Mouse (Mus musculus): ENCODE results near the gene Asic5.

Gene Asic5

GRCm38 (mm10) chr3:81981990-81982389, at the start of gene Asic5:
Gene Asic5, plus strand, starts transcription at chr3:81982290.
- no peak for DNase-seq (ENCODE audit: low spot score)

- DNase-seq (ENCODE audit: low spot score), result no peak
Measured at GRCm38 (mm10) chr3:81933348-81933747, 48.7 kb upstream of the Asic5 start.

- DNase-seq (ENCODE audit: low spot score), result no peak
Measured at GRCm38 (mm10) chr3:81938924-81939323, 43.2 kb upstream of the Asic5 start.

DNA sequence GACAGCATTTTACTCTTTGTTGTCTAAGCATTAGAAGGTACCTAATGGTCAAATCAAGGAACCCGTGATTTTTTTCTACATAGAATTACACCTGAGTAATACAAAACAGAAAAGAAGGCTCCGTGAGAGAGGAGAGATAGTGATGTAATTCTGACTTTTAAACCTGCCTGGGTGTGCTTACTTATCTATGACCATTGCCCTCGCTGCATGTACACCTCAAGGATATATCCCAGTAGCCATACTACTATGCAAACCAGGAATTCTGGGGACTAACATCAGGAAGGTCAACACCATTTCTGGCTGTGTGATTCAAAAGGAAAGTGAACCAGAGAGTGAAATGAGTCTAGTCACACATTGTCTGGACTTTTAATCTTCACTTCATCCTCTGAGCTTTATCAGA, 39.7 kb upstream of the Asic5 start:
- no peak for DNase-seq (ENCODE audit: low spot score)

DNA sequence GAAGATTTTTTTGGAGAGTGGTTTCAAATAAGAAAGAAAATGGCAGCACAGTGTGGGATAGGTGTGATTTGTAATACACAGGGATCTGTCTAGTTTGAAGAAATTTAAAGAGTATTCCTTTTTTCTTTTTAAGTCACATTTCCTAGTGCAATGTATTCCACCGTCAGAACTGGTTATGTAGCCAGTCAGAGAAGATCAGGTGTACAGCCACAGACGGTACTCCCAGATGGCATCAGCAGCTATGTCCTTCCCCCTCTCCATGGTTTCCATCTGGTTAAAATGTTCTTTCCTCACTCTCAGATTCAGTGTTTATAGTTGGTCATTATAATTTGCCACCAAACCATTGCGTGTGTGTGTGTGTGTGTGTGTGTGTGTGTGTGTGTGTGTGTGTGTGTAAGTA, 39.0 kb upstream of the Asic5 start:
- no peak for DNase-seq (ENCODE audit: low spot score)

- DNase-seq (ENCODE audit: low spot score), result no peak
Measured at GRCm38 (mm10) chr3:81944851-81945393, 37.2 kb upstream of the Asic5 start.

DNA sequence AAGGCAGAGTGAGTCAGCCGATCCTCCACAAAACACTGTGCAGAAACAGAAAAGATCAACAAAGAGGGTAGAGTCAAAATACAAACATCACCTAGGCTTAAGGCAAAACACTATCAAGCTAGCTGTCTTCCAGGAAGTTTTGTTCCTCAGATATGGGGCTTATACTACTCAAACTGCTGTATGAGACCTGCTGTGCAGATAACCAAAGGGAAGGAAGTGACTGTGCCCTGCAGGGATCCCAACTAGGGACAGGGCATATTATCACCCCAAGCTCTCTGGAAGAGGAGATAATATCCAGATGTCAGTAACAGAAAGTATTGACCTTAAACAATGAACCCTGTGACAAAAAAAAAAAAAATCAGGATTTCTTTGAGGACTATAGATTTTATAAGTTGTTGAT, 33.0 kb upstream of the Asic5 start:
- no peak for DNase-seq (ENCODE audit: low spot score)

DNA sequence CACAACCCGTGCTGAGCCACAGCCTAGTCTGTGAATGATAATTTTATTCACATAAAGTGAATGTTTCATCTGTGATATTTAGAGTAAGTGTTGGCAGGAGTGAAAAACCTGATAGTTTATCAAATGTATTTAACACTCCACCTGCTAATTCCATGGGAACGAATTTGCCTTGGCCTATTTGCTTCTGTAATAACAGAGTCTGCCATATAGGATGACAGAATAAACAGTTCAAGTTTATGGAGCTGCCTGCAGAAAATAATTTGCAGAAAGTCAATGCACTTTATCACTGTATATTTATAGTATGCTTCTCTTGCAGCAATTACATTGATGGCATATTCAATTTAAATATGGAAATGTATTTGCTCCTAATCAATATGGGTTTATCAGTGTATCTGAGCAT, 30.3 kb upstream of the Asic5 start:
- DNase-seq (ENCODE audit: low spot score), result no peak

DNA sequence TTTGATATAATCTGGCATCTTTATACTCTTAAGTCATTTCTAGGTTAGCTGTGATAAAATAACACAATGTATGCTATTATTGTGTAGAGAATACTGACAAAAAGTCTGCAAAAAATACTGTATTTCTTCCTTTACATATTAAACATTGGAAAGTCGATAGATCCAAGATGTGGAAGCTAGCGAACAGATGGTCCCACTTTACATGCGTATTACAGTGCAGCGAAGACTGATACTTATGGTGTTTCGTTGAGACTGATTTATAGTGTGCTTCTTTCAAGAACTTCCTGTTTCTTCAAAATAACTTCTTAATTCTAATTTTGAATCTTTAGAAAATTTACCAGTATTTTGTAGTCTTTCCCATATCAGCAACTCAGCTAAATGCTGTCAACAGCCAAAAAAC, 24.6 kb upstream of the Asic5 start:
- no peak for DNase-seq (ENCODE audit: low spot score)

DNA sequence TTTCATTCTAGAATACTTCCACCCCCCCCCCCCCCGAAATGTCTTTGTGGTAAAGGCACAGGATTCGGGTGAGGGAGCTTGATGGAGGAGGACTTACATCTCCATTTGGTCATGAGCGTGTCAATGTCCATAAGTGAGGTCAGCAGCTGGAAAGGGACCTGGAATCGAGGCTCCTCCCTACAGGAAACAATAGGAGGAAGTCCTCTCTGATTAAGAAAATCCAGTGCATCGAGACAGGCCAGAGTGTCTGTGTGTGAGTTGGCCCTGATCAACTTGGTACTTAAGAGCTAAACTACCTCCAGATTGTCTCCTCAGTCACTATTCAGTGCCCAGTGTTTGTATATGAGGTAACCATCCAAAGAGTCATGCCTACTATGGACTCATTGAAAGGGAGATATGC, 20.8 kb upstream of the Asic5 start:
- DNase-seq (ENCODE audit: low spot score), result no peak

DNA sequence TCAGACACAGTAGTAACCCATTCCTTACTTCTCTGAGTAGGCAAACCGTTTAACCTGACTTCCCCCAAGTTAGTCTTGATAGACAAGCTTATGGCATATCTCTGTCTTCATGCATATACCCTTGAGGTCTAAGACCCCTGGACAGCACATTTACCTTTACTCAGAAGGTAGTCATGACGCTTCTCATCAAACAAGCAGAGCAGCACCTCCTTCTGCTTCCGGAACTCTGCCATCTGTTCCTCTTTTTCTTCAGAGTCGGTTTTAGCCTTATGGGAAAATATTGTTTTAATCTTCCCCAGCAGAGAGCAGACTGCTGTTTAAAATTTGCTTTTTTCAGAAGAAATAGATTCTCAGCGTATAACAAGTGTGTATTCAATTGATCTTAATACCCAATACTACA, 18.3 kb upstream of the Asic5 start:
- DNase-seq (ENCODE audit: low spot score), result no peak

GRCm38 (mm10) chr3:81964596-81964995, 17.5 kb upstream of the Asic5 start:
- DNase-seq (ENCODE audit: low spot score), result no peak

- no peak for DNase-seq (ENCODE audit: low spot score)
Measured at GRCm38 (mm10) chr3:81975607-81976006, 6.5 kb upstream of the Asic5 start.

DNA sequence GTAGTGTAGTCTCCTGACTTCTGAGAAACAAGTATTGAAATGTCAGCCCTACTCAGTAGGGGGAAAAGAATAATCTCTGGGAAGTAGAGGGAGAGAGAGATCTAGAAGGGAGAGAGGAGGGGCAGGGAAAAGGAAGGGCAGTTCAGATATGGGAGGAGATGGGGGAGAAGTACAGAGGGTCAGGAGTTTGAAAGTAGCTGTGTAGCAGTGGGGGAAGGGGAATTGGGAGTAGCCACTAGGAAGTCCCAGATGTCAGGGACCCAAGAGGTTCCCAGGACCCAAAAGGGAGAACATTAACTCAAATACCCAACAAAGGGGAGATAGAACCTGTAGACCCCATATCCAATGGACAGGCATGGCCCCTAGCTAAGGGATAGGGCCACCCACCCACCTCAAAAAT, 6.0 kb upstream of the Asic5 start, which contains the start of gene Tdo2:
Tdo2 (minus strand) TSS at position 101 of the 400 bp plus-strand sequence.
- no peak for DNase-seq (ENCODE audit: low spot score)

GRCm38 (mm10) chr3:81981576-81981975, 514 bp upstream of the Asic5 start:
- DNase-seq (ENCODE audit: low spot score), result no peak

GRCm38 (mm10) chr3:81983120-81983895, 1.2 kb downstream of the Asic5 start:
- no peak for DNase-seq (ENCODE audit: low spot score)

DNA sequence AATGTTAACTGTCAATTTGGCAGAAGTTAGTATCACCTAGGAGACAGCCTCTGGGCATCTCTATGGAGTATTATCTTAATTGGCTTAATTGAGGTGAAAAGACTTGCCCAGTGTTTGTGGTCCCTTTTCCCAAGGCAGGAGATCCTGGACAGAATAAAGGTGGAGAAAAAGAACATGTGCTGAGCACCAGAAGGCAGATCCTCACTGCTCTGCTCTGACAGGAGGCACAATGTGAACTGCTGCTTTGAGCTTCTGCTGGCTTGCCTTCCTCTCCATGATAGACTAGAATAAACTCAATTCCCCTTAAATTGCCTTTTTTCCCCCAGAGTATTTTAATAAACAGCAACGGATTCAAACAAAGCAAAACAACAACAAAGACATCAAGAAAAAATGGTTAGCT, 3.0 kb downstream of the Asic5 start:
- DNase-seq (ENCODE audit: low spot score), result no peak

DNA sequence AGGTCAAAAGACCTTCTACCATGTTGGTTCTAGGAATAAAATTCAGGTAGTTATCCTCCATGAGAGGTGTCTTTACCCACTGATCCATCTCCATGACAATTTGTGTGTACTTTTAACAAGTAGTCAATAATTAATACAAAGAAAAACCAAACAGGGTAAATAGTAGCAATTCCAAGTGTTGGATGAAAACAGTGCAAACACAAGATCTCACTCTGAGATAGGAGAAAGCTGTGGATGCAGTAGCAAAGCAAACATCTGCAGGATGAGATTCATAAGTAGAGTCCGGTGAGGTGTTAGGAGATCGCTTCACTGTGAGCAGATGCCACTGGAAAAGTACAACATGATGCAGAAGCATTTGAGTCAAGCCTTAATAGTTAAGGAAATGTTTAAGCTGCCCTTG, 4.0 kb downstream of the Asic5 start:
- no peak for DNase-seq (ENCODE audit: low spot score)

- DNase-seq (ENCODE audit: low spot score), result no peak
Measured at GRCm38 (mm10) chr3:81987628-81988027, 5.5 kb downstream of the Asic5 start.

GRCm38 (mm10) chr3:81989692-81990141, 7.6 kb downstream of the Asic5 start:
- DNase-seq (ENCODE audit: low spot score), result peak; percentile 12

DNA sequence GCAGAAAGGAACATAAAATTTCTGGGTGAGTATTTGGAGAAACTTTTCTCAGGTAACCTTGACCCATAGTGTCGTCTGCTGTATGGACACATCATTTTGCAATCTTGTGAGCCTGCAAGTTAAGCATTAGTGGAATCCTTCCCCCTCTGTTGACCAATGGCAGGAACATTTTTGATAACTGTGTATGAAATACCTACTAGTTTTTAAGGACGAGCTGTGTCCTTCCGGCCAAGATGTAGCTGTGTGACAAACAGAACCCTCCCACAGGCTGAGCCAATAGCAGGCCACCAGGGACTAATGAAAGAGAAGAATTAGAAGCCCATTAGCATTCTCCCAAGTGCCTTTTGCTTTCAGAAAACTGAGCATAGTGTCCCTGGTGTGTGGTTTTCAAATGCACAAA, 8.4 kb downstream of the Asic5 start:
- DNase-seq (ENCODE audit: low spot score), result no peak

- no peak for DNase-seq (ENCODE audit: low spot score)
Measured at GRCm38 (mm10) chr3:81995371-81995770, 13.3 kb downstream of the Asic5 start.

DNA sequence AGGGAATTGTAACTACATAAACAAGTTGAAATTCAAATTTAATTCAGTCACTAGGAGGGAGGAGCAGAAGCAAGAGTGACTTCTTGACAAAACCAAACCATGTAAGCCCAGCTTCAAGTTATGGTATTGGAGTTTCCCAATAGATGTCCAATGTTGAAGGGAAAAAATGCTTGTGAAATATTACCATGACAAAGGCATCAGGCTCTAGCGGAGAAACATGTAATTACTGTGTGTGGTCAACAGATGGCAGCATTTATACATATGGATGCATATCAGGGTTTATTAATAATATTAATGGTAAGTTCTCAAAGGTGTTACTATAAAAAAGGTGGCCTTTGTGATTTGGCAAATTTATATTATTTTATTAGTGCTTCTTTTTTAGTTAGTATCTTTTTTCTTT, 13.9 kb downstream of the Asic5 start:
- DNase-seq (ENCODE audit: low spot score), result peak; percentile 61

DNA sequence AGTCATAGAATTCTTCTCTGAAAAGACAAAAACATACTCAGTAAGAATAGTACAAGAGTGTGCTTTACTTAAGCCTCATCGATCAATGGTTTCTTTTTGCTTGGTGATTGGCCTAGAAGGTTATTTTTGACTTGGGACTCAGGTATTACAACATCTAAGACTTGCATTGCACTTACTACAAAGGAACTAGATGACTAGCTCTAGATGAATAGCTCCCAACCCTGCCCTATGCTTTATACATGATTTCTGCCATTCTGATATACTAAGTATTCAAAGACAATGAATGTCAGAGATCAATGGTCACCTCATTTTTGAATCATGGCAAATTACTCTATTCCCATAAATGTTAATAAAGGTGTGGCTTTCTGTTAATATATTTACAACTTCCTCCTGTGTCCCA, 24.9 kb downstream of the Asic5 start:
- no peak for DNase-seq (ENCODE audit: low spot score)
